Mouse (Mus musculus) neural tube, embryonic 11.5 days (tissue): ENCODE data around the gene Lrig1. TPM values are rescaled to one million over a fixed set of nuclear protein-coding genes. Genes with fewer than 3 reads are reported as not detected.

Experiments used
- ATAC-seq: fragments of 200-750 bp; cut with Nextera tagmentation; 2 replicates; pipeline ENCODE4 v1.8.0; 2017; ENCODE audit warnings: moderate number of reproducible peaks, mild to moderate bottlenecking, moderate TSS enrichment, moderate library complexity; ENCODE audit not compliant: insufficient read depth, low FRiP score, low TSS enrichment
- DNase-seq: peaks from one replicate; pipeline ENCODE4 v3.0.0-alpha.2; 2015; ENCODE audit warnings: low spot score
- H3K27ac ChIP-seq: fragments of 300-500 bp; sonication (generic); 2 replicates; pipeline ENCODE4 v1.5.1; 2014; ENCODE audit warnings: low read depth, mild to moderate bottlenecking, low read length
- H3K27me3 ChIP-seq: fragments of 300-500 bp; sonication (generic); 2 replicates; pipeline ENCODE4 v1.6.1; 2014; ENCODE audit warnings: mild to moderate bottlenecking, low read length, mixed read lengths; ENCODE audit not compliant: control insufficient read depth, insufficient read depth
- H3K36me3 ChIP-seq: fragments of 300-500 bp; sonication (generic); 2 replicates; pipeline ENCODE4 v1.6.1; 2014; ENCODE audit warnings: mild to moderate bottlenecking, low read length, moderate library complexity, mixed read lengths; ENCODE audit not compliant: control insufficient read depth, insufficient read depth
- H3K4me1 ChIP-seq: fragments of 300-500 bp; sonication (generic); 2 replicates; pipeline ENCODE4 v1.6.1; 2014; ENCODE audit warnings: low read length, mixed read lengths; ENCODE audit not compliant: control insufficient read depth, insufficient read depth
- H3K4me2 ChIP-seq: fragments of 300-500 bp; sonication (generic); 2 replicates; pipeline ENCODE4 v1.6.1; 2014; ENCODE audit warnings: low read depth, mild to moderate bottlenecking, moderate library complexity
- H3K4me3 ChIP-seq: fragments of 300-500 bp; sonication (generic); 2 replicates; pipeline ENCODE4 v1.5.1; 2014; ENCODE audit warnings: low read depth, low read length
- H3K9ac ChIP-seq: fragments of 300-500 bp; sonication (generic); 2 replicates; pipeline ENCODE4 v1.6.1; 2014; ENCODE audit warnings: mild to moderate bottlenecking, low read length
- H3K9me3 ChIP-seq: fragments of 300-500 bp; sonication (generic); 2 replicates; pipeline ENCODE4 v1.6.1; 2016; ENCODE audit warnings: low read length; ENCODE audit not compliant: control insufficient read depth
- WGBS: fragments of 180-500 bp; shearing (Covaris S2); extraction: QIAGEN DNeasy Blood & Tissue Kit; methylation state at CpG from one replicate; pipeline ENCODE4 v1.1.7; 2014; 5-methylcytosine and 5-hydroxymethylcytosine counted together
- polyA plus RNA-seq: library from polyadenylated mRNA; unstranded; fragments of >200 nt; fragmentation: Nextera tagmentation; extraction: Ambion mirVana; gene quantifications from 2 replicates; pipeline ENCODE4 v1.2.1, GENCODE M21; 2014

Gene Lrig1
- polyA plus RNA-seq, 1 experiment from 2014 or later: 29.6 TPM

DNA sequence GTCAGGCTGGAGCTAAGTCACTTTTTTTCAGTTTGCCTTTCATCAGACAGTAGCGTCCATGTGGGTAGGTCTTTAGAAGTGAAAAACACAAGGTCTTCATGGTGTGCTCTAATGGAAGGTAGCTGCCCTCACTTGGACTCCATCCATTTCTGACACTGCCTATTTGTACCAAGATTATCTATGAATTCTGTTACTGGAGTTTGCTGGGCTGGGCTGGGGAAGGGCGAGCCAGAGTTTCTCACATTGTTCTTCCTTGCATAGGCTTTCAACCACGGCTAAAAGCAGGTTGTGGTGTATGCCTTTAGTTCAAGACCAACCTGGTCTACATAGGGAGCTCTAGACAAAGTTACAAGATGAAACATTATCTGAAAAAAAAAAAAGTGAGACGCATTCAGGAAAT lies 115.0 kb downstream of the Lrig1 start:
- peak; percentile 3 for DNase-seq
- Histone ChIP-seq H3K4me3 (no peak overlapping the region), H3K9me3 (no peaks in the 10 kb centered on the region), H3K4me2 (no peak overlapping the region), H3K9ac (no peak overlapping the region), H3K4me1 (no peaks in the 10 kb centered on the region; the same call in 1 of the 2 replicates), H3K27ac (no peak overlapping the region), H3K36me3 (no peaks in the 10 kb centered on the region), H3K27me3 (no peaks in the 10 kb centered on the region)
- WGBS: 90% methylated on average over 4 of the region's 4 CpGs
- ATAC-seq: no peak

DNA sequence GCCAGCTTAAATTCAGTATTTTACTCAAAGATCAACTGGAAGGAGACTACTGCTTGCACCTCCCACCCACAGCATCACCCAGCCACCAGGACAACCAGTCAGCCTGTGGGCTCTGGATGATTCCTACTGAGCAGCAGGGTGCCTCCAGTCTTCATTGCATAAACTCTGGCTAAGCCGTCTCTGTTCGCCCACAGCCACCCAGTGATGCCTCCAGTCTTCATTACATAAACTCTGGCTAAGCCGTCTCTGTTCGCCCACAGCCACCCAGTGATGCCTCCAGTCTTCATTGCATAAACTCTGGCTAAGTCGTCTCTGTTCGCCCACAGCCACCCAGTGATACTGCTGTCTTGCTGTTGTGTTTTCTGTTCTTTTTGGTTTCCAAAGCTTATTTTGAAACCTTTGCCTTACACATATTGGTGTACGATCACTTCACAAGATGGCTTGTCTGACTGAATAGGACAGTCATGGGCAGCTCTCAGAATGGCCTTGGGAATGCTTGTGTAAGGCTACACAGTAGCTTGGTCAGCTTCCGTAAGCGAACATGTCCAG lies 115.7 kb downstream of the Lrig1 start:
- no peak overlapping the region for H3K4me3 ChIP-seq
- WGBS: 94% methylated on average over 9 of the region's 9 CpGs

DNA sequence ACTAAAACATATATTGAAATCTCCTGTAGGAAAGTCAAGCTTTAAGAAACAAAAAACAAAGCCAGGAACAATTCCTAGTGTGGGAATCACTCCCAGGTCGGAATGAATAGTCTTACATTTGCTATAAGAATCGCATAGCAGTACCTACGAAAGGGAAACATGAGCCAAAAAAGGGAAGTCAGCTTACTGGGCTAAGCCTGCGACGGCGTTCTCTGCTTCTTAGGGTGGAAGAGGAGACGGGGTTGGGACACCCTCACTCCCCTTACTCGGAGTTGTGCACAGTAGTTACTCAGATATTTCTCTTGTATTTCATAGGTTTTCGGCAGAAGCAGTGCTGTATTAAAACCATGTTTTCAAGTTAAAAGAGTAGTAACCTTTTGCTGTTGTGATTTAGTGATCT lies 117.9 kb downstream of the Lrig1 start:
- H3K9me3 ChIP-seq: no peaks in the 10 kb centered on the region
- WGBS: 92% methylated on average over 9 of the region's 9 CpGs

More for the DNA sequence above, 115.7 kb downstream of the Lrig1 start:
- Histone ChIP-seq H3K9ac (no peak overlapping the region), H3K36me3 (no peaks in the 10 kb centered on the region), H3K4me2 (no peak overlapping the region), H3K9me3 (no peaks in the 10 kb centered on the region), H3K4me1 (no peaks in the 10 kb centered on the region; the same call in 1 of the 2 replicates), H3K27ac (no peak overlapping the region), H3K27me3 (no peaks in the 10 kb centered on the region)
- ATAC-seq (no peak), DNase-seq (peak; percentile 5)

DNA sequence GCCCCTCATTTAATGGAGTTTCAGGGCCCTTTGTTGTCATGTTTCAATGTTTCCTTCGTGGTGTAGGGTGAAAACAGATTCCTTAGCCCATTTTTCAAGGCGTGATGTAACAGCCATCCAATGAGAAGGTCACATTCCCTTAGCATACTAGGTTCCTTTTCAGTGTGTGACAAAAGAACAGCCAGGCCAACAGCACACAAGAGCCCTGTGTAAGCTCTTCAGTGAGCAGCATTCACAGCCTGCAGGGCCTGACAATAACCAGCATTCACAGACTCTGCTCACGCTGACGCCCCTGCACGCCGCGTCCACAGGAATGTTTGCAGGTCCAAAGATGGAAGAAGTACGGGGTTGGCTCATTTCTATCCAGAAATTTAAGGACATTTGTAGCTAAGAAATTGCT lies 122.0 kb downstream of the Lrig1 start:
- no peaks in the 10 kb centered on the region for H3K9me3 ChIP-seq
- ATAC-seq: peak; percentile 89
- no peak overlapping the region for H3K9ac ChIP-seq
- 53% methylated on average over 8 of the region's 8 CpGs for WGBS
- peak; percentile 63 for DNase-seq
- H3K27me3 ChIP-seq: no peaks in the 10 kb centered on the region
- no peak overlapping the region for H3K4me3 ChIP-seq
- H3K36me3 ChIP-seq: no peaks in the 10 kb centered on the region
- peaks cover 4% of the 10 kb centered on the region for H3K4me1 ChIP-seq
- peak overlapping the region; percentile 23; the same call in 1 of the 2 replicates for H3K27ac ChIP-seq
- H3K4me2 ChIP-seq: peak overlapping the region; percentile 15; the same call in 1 of the 2 replicates

More for the DNA sequence above, 117.9 kb downstream of the Lrig1 start:
- no peak for ATAC-seq
- no peaks in the 10 kb centered on the region for H3K36me3 ChIP-seq
- no peak overlapping the region for H3K27ac ChIP-seq
- peaks cover 4% of the 10 kb centered on the region for H3K4me1 ChIP-seq
- H3K4me3 ChIP-seq: no peak overlapping the region
- peak; percentile 4 for DNase-seq
- no peak overlapping the region for H3K4me2 ChIP-seq
- no peaks in the 10 kb centered on the region for H3K27me3 ChIP-seq
- no peak overlapping the region for H3K9ac ChIP-seq

DNA sequence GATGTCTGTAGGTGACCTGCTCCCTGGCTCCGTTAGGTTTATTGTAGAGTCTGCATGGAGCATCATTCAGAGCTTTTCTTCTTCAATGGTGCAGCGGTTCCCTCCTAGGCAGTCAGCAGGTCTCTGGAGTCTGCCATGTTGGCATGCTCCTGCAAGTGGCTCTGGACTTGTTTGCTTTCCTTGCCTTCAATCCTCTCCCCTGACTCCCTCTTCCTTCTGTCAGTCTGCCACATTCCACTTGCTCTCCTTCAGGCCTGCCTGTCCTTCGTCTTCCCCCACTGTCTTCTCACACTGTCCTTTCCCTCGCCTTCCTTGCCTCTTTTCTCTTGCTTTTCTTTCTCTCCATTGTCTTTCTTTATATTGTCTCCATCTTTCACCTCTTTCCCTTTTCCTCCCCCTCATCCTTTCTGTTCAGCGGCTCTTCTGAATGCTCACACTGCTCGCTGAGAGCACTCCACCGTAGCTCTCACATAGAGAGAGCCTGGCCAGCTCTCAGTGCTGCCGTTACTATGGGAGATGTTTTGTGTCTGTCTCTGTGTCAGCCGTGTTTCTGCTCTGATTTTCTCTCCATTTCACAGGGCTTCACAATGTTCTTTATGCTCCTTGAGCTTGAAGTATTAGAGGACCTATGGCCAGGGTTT lies 124.3 kb downstream of the Lrig1 start:
- DNase-seq (no peak), ATAC-seq (no peak)
- Histone ChIP-seq H3K27me3 (no peaks in the 10 kb centered on the region), H3K9ac (no peak overlapping the region), H3K9me3 (no peaks in the 10 kb centered on the region), H3K4me2 (no peak overlapping the region), H3K4me3 (no peak overlapping the region), H3K36me3 (no peaks in the 10 kb centered on the region), H3K27ac (no peak overlapping the region), H3K4me1 (peaks cover 4% of the 10 kb centered on the region)
- 54% methylated on average over 9 of the region's 9 CpGs for WGBS

DNA sequence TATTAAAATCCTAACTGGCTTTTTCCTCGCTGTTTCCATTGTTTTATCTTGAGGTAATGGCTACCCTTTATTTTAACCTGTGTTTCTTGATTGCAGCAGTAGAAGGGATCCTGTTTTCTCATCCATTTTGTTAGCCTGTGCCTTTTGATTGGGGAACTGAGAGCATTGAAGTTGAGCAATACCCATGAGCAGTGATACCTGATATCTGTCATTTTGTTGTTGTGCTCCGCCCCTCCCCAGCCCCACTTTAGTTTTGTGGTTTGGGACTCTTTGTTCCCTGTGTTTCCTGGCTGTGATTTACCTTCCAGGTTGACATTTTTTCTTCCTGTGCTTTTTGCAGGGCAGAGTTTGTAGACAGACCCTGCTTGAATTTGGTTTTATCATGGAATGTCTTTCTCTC lies 131.9 kb downstream of the Lrig1 start:
- ATAC-seq (no peak), DNase-seq (no peak)
- WGBS: 90% methylated on average over 2 of the region's 2 CpGs

DNA sequence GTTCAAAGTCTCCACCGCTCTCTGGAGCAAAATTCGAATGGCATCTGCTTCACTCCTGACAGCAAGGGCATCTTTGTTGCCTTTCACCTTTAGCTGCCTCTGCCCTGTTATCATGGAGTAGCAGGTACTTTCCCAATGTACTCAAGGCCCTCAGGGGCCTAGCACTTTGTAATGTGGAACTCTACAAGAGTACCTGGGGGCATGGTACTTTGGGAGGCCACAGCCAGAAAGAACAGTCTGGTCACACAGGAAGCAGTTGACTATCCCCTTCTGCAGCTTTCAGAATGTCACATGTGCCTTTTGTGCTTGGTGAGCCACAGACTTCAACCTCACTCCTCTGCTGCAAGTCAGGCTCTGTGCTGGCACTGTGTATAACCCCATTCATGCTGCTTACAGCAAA lies 134.2 kb downstream of the Lrig1 start:
- WGBS: 92% methylated on average over 2 of the region's 2 CpGs
- no peak for DNase-seq
- H3K36me3 ChIP-seq: no peaks in the 10 kb centered on the region

More for the DNA sequence above, 131.9 kb downstream of the Lrig1 start:
- Histone ChIP-seq H3K36me3 (no peaks in the 10 kb centered on the region), H3K9ac (no peak overlapping the region), H3K9me3 (no peaks in the 10 kb centered on the region), H3K4me2 (no peak overlapping the region), H3K4me1 (no peaks in the 10 kb centered on the region), H3K4me3 (no peak overlapping the region), H3K27me3 (no peaks in the 10 kb centered on the region), H3K27ac (no peak overlapping the region)

DNA sequence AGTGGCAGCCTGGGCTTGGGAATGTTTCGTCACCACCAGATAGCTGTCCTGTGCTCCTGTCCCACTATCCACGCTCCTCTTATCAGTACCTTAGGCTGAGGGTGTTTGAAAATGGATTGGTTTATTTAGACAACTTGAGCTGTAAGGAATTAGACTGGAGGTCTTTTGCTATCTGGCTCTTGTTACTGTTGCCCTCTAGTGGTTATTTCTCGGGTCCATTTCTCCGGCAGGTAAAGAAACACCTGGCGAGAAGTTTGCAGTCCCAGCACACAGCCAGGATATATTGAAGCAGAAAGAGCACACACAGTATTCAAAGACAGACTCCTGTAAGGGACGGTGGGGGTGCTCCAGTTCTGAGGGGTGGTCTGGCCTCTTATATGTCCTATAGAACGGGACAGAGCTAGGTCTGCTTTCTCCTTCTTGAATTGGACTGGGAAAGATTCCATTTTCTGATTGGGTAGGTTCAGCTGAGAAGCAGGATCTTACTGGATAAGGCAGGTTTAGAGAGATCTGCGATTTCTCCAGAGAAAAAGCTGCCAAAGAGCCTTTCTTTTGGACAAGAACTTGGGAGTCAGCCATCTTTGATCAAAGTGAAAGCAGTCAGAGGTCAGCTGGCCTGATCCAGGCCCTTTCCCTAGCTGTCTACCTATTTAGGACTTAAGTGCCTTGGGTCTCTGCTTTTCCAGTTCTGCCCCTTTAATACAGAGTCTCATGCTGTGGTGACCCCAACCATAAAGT lies 136.6 kb downstream of the Lrig1 start:
- 66% methylated on average over 8 of the region's 8 CpGs for WGBS

More for the DNA sequence above, 134.2 kb downstream of the Lrig1 start:
- H3K4me2 ChIP-seq: no peak overlapping the region
- H3K27ac ChIP-seq: no peak overlapping the region
- no peak overlapping the region for H3K4me3 ChIP-seq
- H3K4me1 ChIP-seq: no peaks in the 10 kb centered on the region
- H3K9ac ChIP-seq: no peak overlapping the region
- H3K9me3 ChIP-seq: no peaks in the 10 kb centered on the region
- no peaks in the 10 kb centered on the region for H3K27me3 ChIP-seq
- ATAC-seq: no peak

More for the DNA sequence above, 136.6 kb downstream of the Lrig1 start:
- DNase-seq (no peak), ATAC-seq (no peak)
- Histone ChIP-seq H3K4me2 (no peak overlapping the region), H3K27me3 (no peaks in the 10 kb centered on the region), H3K4me1 (no peaks in the 10 kb centered on the region), H3K4me3 (no peak overlapping the region), H3K27ac (no peak overlapping the region), H3K9me3 (no peaks in the 10 kb centered on the region), H3K9ac (no peak overlapping the region), H3K36me3 (no peaks in the 10 kb centered on the region)
